Mouse (Mus musculus) left cerebral cortex, adult 8-10 months (tissue): ENCODE measurements at regions not wholly inside any gene's neighbourhood (a gene's known extent, or its start where the extent isn't known, plus 50 kb on each side); places are given as distances from the start of the nearest gene placed in this dataset.

Source experiments
- DNase-seq, 2 experiments: peaks; one replicate each; pipeline ENCODE4 v3.0.0; 2022; ENCODE audit warnings: low spot score in 2 of 2

DNA sequence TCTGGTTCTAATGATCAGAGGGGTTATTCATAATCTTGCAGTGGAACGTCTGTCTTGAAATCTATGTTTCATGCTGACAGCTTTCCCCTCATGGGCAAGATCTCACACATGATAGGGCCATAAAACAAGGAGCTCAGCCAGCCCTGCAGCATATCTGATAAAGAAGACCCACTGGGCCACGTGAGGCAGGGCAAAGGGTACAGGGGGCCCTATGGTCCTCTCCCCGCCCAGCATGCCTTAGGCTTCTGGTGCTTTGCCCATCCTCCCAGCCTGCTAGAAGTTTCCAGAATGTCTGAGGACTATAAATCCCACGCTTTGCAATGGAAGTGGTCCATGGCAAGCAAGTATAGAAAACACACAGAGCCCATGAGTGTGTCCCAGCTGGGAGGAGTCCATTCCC is 110.9 kb upstream of the Sdk2 start:
- DNase-seq = no peak

DNA sequence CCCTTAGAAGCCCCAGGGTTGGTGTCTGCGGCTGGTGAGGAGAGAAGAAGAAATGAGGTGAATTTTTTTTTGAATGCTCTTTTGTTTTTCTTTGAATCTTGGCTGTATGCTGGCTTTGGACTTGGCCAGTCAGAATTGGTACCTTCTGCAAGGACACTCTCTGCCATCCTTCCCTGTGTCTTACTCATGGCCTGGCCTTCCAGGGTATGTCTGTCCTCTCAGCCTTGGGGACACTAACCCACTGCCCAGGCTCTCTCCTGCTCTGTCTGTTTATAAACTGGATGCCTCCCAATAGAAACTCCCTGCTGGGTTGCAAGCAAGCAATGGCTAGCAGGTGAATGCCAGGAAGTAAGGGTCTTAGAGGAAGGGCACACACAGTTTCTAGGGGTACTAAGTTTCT is 110.4 kb upstream of the Sdk2 start:
- no peak for DNase-seq

DNA sequence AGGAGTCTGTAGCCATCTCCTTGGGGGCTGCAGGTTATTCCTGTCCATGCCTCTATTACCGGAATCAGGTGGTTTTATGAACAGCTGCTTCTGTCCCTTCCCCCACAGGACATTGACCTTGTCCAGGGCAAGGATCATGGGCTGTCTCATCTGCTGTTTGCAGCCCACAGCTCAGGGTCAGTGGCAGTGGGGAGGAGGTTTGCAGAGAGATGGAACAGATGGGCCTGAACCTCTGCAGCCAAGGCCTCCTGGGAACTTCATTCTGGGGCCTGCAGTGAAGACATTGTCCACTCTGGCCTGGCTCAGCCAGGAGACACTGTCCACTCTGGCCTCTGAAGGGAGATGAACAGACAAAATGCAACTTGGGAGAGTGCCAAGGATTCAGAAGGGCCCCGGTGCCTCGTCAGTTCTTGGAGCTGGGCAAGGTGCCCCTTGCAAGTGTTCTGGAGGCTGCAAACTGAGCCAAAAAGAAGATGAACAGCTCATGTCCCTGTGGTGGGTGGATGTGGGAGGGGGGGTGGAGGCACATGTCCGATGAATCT is 109.9 kb upstream of the Sdk2 start:
- peak in 1 of 2 experiments; percentile 31 for DNase-seq

DNA sequence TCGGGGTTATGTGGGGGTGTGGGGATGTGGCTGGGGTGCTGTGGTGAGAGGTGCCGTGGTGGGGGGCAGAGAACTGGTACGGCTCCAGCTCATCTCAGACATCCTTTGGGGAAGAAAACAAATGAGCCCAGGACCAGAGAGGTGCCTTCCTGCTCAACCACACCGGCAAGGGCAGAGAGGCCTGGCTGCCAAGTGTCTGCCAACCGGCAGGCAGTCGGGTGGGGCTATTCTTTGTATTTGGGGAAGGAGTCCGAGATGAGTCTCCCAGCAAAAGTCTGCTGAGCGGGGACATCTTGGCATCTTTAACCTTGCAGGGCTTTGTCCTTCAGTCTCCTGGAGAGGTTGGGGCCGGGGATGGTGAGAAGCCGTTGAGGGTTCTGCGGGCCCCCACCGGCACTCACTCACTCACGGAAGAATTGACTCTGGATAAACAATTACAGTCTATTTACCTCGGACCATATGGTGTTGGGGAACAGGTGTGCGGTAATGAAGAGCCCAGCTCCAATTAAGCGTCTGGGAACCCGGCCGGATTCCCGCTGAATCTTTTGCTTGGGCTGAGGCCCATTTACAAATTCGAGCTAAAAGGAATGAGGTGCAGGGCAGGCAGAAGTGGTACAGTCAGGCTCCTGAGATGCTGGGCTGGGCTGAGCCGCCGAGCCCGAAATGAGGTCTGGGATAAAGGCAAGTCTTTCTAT is 108.7 kb upstream of the Sdk2 start:
- no peak for DNase-seq

DNA sequence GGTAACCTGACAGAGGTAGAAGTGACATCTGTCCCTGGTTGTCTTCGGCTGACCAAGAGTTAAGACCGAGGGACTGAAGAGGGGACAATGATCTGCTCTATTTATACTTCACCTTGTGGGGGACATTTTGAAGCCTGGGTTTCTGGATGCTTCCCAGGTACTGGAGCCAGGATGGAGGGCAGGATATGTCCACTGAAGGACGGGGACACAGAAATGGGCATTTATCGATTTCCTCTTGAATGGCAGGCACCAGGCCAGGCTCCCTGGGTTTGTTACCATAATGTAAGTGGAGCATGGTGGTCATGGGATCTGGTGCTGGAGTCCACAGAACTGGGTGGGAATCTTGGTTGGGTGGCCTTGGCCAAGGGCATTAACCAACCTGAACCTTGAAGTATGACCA is 108.0 kb upstream of the Sdk2 start:
- DNase-seq = no peak

DNA sequence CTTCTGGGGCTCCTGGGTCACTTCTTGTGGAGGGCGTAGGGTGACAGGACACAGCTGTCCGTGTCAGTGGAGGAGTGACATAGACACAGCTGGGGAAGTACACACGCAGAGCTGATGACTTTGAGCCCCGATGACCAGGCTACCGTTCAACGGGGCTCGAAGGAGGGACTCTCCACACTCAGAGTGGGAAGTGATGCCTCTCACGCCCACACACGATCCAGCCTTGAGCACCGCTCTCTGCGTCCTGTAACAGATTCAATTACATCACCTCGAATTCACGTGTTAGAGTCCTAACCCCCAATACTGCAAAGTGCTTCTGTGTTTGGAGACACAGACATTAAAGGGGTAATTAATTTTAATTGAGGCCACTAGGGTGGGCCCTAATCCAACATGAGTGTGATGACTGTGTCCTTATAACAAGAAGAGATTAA is 101.4 kb upstream of the Sdk2 start:
- no peak for DNase-seq

DNA sequence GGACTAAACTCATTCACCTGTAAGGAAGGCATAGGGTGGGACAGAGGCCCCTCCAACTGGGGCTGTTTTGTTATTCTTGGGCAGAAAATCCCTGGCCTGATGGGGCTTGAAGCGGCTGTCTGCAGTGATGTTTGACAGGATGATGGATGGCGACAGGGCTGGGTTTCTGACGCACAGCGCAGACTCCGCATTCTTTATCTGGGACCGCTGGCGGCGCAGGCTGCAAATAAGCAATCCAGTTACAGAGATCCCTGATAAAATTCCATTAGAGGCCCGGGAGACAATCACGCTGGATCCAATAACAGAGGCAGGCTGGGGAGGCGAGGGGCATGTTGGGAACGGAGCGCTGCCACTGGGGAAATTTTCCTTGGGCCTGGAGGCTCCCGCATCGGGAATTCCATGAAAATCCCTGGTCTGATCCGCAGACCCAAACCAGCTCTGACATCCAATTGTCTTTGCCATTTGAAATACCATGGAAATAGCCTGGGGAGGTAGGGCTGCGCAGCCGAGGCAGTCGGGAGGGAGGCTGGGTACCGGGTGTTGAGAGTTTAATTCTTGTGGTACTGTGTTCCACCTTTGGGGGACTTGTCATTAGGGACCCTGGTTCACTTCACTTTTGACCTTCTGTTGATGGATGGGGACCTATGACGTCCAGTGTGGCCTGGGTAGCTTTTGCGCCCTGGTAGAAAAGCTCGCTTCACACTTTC is 99.0 kb upstream of the Sdk2 start:
- DNase-seq = no peak

DNA sequence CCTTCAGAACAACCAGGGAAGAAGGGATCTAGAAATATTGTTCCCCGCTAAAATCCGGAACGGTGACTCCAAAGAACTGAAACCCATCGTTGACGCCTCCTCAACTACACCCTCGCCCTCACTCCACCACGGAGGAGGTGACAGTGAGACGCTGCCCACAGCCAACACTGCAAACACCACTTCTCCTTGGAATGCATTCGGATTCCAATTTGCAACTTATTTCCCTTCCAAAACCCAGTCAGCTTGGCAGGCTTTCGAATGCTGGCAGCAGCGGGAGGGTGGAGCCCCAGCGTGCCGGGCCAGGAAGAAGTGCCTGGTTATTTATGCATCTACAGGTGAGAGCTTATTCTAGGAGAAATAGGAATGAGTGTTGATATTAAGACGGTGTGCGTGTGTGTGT is 85.9 kb upstream of the Sdk2 start:
- peak; percentile 42 to 62 for DNase-seq

DNA sequence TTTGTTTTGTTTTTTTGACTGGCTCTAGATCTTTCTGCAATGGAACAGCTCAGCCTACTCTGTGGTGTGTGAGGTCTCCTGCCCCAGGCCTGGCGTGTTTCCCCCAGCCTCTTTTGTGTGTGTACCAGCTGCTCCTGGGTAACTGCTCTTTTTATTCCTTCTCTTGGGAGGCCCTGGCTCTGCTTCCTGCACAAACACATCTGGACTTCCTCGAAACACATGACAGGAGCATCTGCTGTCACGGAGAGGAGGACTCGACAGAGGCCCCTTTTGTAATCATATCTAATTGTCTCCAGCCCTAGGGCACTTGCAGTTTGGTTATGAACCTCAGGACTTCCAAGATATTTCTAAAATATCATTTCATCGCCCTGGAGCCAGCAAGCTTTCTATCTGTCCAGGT is 79.5 kb upstream of the Sdk2 start:
- DNase-seq = no peak

DNA sequence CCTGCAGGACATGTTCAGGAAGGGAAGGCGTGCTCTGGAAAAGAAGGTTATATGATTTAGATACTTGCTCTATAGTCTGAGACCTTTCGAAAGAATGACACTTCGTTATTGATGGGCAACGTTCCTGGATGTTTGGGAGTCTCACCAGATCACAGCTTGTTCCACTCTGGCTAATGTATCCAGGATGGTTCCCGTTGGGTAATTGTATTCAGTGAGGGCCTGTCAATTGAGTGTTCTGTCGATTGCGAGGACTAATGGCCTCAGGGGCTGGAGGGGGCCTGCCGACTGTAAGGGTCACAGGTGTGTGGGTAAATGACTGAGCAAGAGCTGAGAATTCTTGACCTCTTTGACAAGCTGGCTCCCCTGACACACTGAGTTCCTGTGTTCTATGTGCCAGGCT is 62.4 kb upstream of the Sdk2 start:
- no peak for DNase-seq

DNA sequence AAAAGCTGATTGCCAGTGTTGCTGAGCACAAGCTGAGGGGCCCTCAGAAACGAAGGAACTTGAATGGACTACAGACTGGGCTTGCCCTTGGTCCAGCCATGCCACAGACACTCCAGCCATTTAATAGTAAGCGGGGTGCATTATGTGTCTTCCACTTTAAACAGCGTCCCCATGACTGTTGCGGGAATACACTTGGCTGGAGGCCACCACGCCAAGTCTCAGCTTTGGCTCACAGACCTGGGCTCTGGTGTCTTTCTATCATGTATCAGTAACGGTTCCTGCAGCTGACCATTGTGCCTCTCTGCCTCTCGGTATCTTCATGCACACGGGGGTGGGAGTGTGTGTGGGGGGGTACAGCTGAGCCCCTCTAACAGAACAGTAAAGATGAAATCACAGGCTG is 62.0 kb upstream of the Sdk2 start:
- no peak for DNase-seq

DNA sequence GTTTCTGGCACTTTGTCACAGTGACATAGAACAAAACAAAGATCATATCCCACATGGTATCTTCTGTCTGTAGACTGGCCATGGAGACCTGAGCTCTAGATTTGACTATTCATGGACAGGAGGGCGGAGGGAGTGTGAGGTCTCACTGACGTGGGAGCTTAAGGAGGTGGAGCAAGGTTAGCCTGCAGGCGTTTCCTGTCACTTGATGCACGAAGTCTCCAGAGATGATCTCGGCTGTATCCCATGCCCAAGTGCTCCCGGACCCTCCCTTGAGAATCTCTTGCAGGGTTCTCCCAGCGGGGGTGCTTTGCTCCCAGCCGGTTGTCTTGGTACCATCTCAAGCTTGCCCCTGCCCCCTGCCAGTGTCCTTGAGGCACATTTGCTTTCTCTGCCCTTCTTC is 60.6 kb upstream of the Sdk2 start:
- DNase-seq = no peak

DNA sequence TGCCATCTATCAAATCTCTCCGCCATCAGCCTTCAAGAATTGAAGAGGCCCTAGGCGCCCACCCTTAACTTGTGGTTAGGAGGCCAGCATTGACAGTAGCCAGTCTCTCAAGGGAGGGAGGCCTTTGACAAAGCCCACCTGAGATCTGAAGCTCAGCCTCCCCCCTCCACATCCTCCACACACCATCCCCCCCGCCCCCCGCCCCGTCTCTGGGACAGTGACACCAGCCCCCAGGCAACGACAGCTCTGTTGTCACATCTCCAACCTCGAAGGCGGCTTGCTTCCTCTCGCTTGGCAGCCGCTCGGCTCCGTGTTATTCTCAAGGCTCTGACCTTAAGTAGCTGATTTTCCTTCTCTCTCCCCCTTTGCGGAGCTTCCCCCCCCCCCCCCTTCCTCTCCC is 55.3 kb upstream of the Sdk2 start:
- DNase-seq = no peak

DNA sequence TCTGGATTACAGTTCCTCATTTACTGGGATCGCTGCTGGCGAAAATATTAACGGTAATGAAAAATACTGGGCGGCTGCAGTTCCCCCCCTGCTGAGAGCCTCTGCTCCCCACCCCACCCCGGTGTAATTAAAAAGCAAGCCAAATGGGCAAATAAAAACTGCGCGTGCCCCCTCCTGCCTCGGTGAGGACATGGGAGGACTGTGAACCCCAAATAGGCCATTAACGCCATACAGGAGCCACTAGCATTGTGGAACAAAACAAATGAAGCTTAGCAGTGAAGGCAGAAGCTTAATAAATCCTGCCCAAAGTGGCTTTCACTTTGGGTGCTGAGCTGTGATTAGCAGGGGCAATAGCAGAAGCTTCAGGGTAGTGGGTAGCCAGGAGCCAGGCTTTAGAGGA is 52.3 kb upstream of the Sdk2 start:
- DNase-seq = no peak
